Mouse (Mus musculus) forebrain, postnatal 0 days (tissue): Measurements from ENCODE around the gene Agl. TPM values are rescaled to one million over a fixed set of nuclear protein-coding genes. Genes with fewer than 3 reads are reported as not detected.
"Not testable (repeated sequence)": the region's sequence is repeated elsewhere in the genome, so short reads cannot be mapped to it uniquely, and the experiment has no call there.

Source experiments
- ATAC-seq: fragments of 200-750 bp; cut with Nextera tagmentation; 2 replicates; pipeline ENCODE4 v1.8.0; 2017; ENCODE audit warnings: mild to moderate bottlenecking, moderate library complexity
- DNase-seq: peaks from one replicate; pipeline ENCODE4 v3.0.0-alpha.2; 2015
- H3K27ac ChIP-seq: fragments of 300-500 bp; sonication (generic); 2 replicates; pipeline ENCODE4 v1.5.1; 2014; ENCODE audit warnings: low read depth, mild to moderate bottlenecking, antibody characterized with exemption, low read length, moderate library complexity, mixed read lengths
- H3K27me3 ChIP-seq: fragments of 300-500 bp; sonication (generic); 2 replicates; pipeline ENCODE4 v1.6.1; 2014; ENCODE audit warnings: mild to moderate bottlenecking, low read length, mixed read lengths; ENCODE audit not compliant: insufficient read depth
- H3K36me3 ChIP-seq: fragments of 300-500 bp; sonication (generic); 2 replicates; pipeline ENCODE4 v1.6.1; 2014; ENCODE audit warnings: mild to moderate bottlenecking, moderate library complexity; ENCODE audit not compliant: insufficient read depth
- H3K4me1 ChIP-seq: fragments of 300-500 bp; sonication (generic); 2 replicates; pipeline ENCODE4 v1.6.1; 2014; ENCODE audit warnings: antibody characterized with exemption; ENCODE audit not compliant: insufficient read depth
- H3K4me2 ChIP-seq: fragments of 300-500 bp; sonication (generic); 2 replicates; pipeline ENCODE4 v1.6.1; 2014; ENCODE audit warnings: low read depth, mild to moderate bottlenecking, moderate library complexity
- H3K4me3 ChIP-seq: fragments of 300-500 bp; sonication (generic); 2 replicates; pipeline ENCODE4 v1.5.1; 2014; ENCODE audit warnings: low read depth, low read length, mixed read lengths
- H3K9ac ChIP-seq: fragments of 300-500 bp; sonication (generic); 2 replicates; pipeline ENCODE4 v1.6.1; 2014; ENCODE audit warnings: mild to moderate bottlenecking
- H3K9me3 ChIP-seq: fragments of 300-500 bp; sonication (generic); 2 replicates; pipeline ENCODE4 v1.6.1; 2016; ENCODE audit warnings: low read length
- CTCF ChIP-seq: sonication (generic); IDR thresholded peaks from 2 replicates; pipeline ENCODE4 v1.5.1; 2016; ENCODE audit warnings: antibody characterized with exemption, control low read depth, low read depth
- WGBS: fragments of 180-500 bp; shearing (Covaris S2); extraction: QIAGEN DNeasy Blood & Tissue Kit; methylation state at CpG from one replicate; pipeline ENCODE4 v1.1.7; 2014; 5-methylcytosine and 5-hydroxymethylcytosine counted together
- polyA plus RNA-seq: library from polyadenylated mRNA; unstranded; fragments of >200 nt; fragmentation: Nextera tagmentation; extraction: Ambion mirVana; gene quantifications from 2 replicates; pipeline ENCODE4 v1.2.1, GENCODE M21; 2015
- total RNA-seq: library from RNA; depleted of rRNA; stranded (reverse); fragments of >200 nt; gene quantifications from 2 replicates; pipeline ENCODE4 v1.2.3, GENCODE M21; 2014

Agl gene
- total and polyA plus RNA-seq, 2 experiments from 2014 or later = 9.0 to 17.5 TPM

GRCm38 (mm10) chr3:116784811-116785210, 23.2 kb downstream of the Agl start:
- no peak for DNase-seq

GRCm38 (mm10) chr3:116784290-116784689, 23.7 kb downstream of the Agl start:
- H3K9me3 ChIP-seq = no peaks in the 10 kb centered on the region
- no peak for TF ChIP-seq CTCF
- WGBS = 96% methylated on average over 12 of the region's 12 CpGs
- H3K36me3 ChIP-seq = peaks cover 66% of the 10 kb centered on the region
- no peak for DNase-seq
- H3K4me2 ChIP-seq = no peak overlapping the region
- H3K27me3 ChIP-seq = no peaks in the 10 kb centered on the region
- H3K4me3 ChIP-seq = no peak overlapping the region
- H3K27ac ChIP-seq = no peak overlapping the region
- no peak overlapping the region for H3K9ac ChIP-seq
- H3K4me1 ChIP-seq = no peaks in the 10 kb centered on the region
- ATAC-seq = no peak

More at GRCm38 (mm10) chr3:116784811-116785210, 23.2 kb downstream of the Agl start:
- no peaks in the 10 kb centered on the region for H3K9me3 ChIP-seq
- H3K36me3 ChIP-seq = peaks cover 67% of the 10 kb centered on the region
- no peaks in the 10 kb centered on the region for H3K4me1 ChIP-seq
- no peak for TF ChIP-seq CTCF
- no peak overlapping the region for H3K4me2 ChIP-seq
- H3K4me3 ChIP-seq = no peak overlapping the region
- WGBS = 92% methylated on average over 8 of the region's 8 CpGs
- no peak overlapping the region for H3K9ac ChIP-seq
- no peak overlapping the region for H3K27ac ChIP-seq
- no peak for ATAC-seq
- no peaks in the 10 kb centered on the region for H3K27me3 ChIP-seq

GRCm38 (mm10) chr3:116776961-116777360, 31.0 kb downstream of the Agl start:
- ATAC-seq (no peak), DNase-seq (no peak)
- Histone ChIP-seq H3K9ac (no peak overlapping the region), H3K36me3 (peaks cover 66% of the 10 kb centered on the region), H3K27me3 (no peaks in the 10 kb centered on the region), H3K4me1 (no peaks in the 10 kb centered on the region), H3K4me2 (no peak overlapping the region), H3K4me3 (no peak overlapping the region), H3K27ac (no peak overlapping the region), H3K9me3 (no peaks in the 10 kb centered on the region)
- WGBS = 90% methylated on average over 2 of the region's 2 CpGs
- TF ChIP-seq CTCF = no peak

GRCm38 (mm10) chr3:116773836-116774235, 34.1 kb downstream of the Agl start:
- 87% methylated on average over 12 of the region's 12 CpGs for WGBS
- TF ChIP-seq CTCF = no peak

GRCm38 (mm10) chr3:116771597-116771996, 36.4 kb downstream of the Agl start:
- peaks cover 56% of the 10 kb centered on the region for H3K36me3 ChIP-seq

More at GRCm38 (mm10) chr3:116773836-116774235, 34.1 kb downstream of the Agl start:
- no peak for ATAC-seq
- H3K27me3 ChIP-seq = no peaks in the 10 kb centered on the region
- H3K9ac ChIP-seq = no peak overlapping the region
- no peaks in the 10 kb centered on the region for H3K4me1 ChIP-seq
- H3K36me3 ChIP-seq = peaks cover 65% of the 10 kb centered on the region
- no peak overlapping the region for H3K4me3 ChIP-seq
- DNase-seq = no peak
- no peak overlapping the region for H3K4me2 ChIP-seq
- H3K27ac ChIP-seq = no peak overlapping the region
- no peaks in the 10 kb centered on the region for H3K9me3 ChIP-seq

GRCm38 (mm10) chr3:116766963-116767362, 41.0 kb downstream of the Agl start:
- not testable (repeated sequence) for ATAC-seq, H3K4me1 ChIP-seq

More at GRCm38 (mm10) chr3:116771597-116771996, 36.4 kb downstream of the Agl start:
- ATAC-seq = peak; percentile 64; the same call in 1 of the 2 replicates
- Histone ChIP-seq H3K27me3 (no peaks in the 10 kb centered on the region), H3K4me3 (no peak overlapping the region), H3K4me2 (no peak overlapping the region), H3K9ac (no peak overlapping the region), H3K4me1 (no peaks in the 10 kb centered on the region), H3K9me3 (no peaks in the 10 kb centered on the region), H3K27ac (no peak overlapping the region)
- WGBS = 89% methylated on average over 2 of the region's 2 CpGs
- peak; percentile 69 for TF ChIP-seq CTCF
- peak; percentile 22 for DNase-seq

GRCm38 (mm10) chr3:116752818-116753217, 55.1 kb downstream of the Agl start:
- Histone ChIP-seq H3K4me3 (no peak overlapping the region), H3K9ac (no peak overlapping the region), H3K27me3 (no peaks in the 10 kb centered on the region), H3K9me3 (no peaks in the 10 kb centered on the region), H3K27ac (no peak overlapping the region), H3K4me1 (no peaks in the 10 kb centered on the region), H3K4me2 (no peak overlapping the region), H3K36me3 (peaks cover 42% of the 10 kb centered on the region)
- DNase-seq (no peak), ATAC-seq (no peak)
- 95% methylated on average over 8 of the region's 8 CpGs for WGBS
- no peak for TF ChIP-seq CTCF

More at GRCm38 (mm10) chr3:116766963-116767362, 41.0 kb downstream of the Agl start:
- not testable (repeated sequence) for H3K27ac ChIP-seq, H3K27me3 ChIP-seq, H3K9me3 ChIP-seq, H3K4me2 ChIP-seq, DNase-seq, H3K4me3 ChIP-seq, H3K9ac ChIP-seq
- peaks cover 43% of the 10 kb centered on the region for H3K36me3 ChIP-seq
- 91% methylated on average over 7 of the region's 7 CpGs for WGBS
- peak; percentile 37; the same call in 1 of the 2 replicates for TF ChIP-seq CTCF
